Mouse (Mus musculus) olfactory bulb, adult 2 months (tissue): ENCODE measurements around the gene Fam221b.

Experiments
- CTCF ChIP-seq: fragments of 200-500 bp; IDR thresholded peaks from 2 replicates; pipeline ENCODE4 v1.5.1; 2012; ENCODE audit warnings: low read depth, mild to moderate bottlenecking, low read length, moderate library complexity; ENCODE audit not compliant: insufficient read depth
- POLR2A ChIP-seq: fragments of 200-500 bp; IDR thresholded peaks from 2 replicates; pipeline ENCODE4 v1.6.1; 2012; ENCODE audit warnings: mild to moderate bottlenecking, low read depth, low read length, moderate library complexity; ENCODE audit not compliant: insufficient read depth

- TF ChIP-seq CTCF (no peak), POLR2A (no peak)
Observed at GRCm38 (mm10) chr4:43705991-43706390, 37.0 kb upstream of the Fam221b start.
